Mouse (Mus musculus) MEL-GATA-1-ER (cell line): ENCODE measurements around the gene Gm5615.

ENCODE experiments used
- DNase-seq: peaks from one replicate; pipeline ENCODE4 v3.0.0-alpha.2; 2012; ENCODE audit warnings: low read depth; ENCODE audit errors: extremely low read depth

Gm5615 gene

GRCm38 (mm10) chr9:36541863-36542262, at the start of gene Gm5615:
Gene Gm5615 (minus strand): TSS chr9:36541963.
- DNase-seq = no peak

- no peak for DNase-seq
Measured at GRCm38 (mm10) chr9:36582535-36582934, 40.8 kb upstream of the Gm5615 start, which contains the start of gene Gm17689. Gene Gm17689 (minus strand): TSS chr9:36582635.

- DNase-seq = no peak
Measured at GRCm38 (mm10) chr9:36504211-36504610, 37.6 kb downstream of the Gm5615 start.

DNA sequence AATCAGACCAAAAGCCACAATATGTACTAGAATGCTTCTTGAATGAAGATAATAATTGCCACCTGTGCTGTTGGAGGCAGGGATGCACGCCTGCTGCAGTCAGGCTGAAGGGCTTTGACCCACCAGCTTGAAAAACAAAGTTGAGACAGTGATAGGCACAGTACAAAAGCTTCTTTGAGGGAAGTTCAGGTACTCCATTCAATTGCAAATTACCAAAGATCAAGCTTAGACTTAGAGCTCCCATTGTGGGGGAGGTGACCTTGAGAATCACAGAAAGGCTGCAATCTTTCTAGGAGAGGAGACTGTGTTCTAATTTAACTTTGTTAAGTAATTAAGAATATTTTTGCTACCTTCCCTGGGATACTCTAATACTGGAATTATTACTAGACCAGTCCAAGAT, 45.9 kb downstream of the Gm5615 start:
- no peak for DNase-seq

DNA sequence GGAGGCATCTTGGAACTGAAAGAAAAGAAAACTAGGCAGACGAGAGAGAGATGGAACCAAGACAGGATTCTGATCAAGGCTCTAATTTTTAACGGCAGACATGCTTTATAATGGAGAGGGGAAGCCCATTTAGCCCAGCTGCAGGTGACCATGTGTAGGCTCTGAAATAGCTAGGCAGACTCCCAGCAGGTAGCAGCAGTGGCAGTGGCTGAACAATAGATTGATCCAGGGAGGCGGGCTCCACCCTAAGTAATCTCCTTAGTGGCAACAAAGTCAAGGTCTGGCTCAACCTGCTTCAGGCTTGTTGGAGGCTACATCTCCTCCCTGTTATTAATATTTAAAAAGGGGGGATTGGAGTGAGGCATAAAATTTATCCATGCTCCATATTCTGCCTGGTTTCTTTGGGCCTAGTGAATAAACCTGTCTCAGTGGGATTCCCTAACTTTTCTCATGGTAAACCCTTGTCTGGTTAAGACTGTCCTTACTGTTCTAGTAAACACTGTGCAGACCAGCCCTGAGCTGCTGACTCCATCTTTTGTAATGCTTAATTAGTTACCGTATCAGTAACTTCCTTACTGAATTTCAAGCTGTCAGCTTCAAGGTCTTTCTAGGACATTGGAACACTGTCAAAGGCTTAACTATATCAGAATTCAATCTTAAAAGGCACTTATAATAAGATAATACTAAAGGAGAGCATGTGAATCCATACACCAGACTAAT, 47.1 kb downstream of the Gm5615 start:
- DNase-seq = no peak
